Mouse (Mus musculus): ENCODE results near the gene Zc3hc1.

DNA sequence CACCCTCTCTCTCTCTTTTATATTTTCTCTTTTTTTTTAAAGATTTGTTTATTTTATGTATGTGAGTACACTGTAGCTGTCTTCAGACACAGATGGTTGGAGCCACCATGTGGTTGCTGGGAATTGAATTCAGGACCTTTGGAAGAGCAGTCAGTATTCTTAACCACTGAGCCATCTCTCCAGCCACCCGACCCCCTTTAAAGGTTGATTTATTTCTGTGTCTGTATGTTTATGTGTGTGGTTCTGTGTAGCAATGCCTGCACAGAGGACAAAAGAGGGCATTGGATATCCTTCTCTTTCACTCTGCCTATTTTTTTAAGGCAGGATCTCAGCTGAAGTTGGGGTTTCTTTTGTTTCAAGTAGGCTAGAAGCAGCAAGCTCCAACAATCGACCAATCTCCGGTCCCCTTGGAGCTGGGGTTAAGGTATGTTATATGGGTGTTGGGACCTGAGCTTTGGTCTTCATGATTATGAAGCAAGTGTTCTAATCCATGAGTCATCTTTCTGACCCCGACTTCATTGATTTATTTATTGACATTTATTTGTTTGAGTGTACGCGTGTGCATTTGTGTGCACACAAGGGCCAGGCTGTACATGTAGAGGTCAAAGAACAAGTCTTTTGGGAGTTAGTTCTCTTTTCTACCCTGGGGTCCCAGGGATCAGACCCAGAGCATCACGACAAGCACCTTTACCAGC, 18.7 kb upstream of the Zc3hc1 start:
- no peak for TF ChIP-seq CTCF (IDR thresholded peaks at IDR 0.05; ENCODE audit: low read depth)
- no peak for TF ChIP-seq EP300 (IDR thresholded peaks at IDR 0.05; ENCODE audit: low read depth)

Measured in heart, postnatal 0 days (tissue).